In genomic region chr4:43426487-43426886, GRCm38 (mm10) we compare ENCODE assay signal across 30 mouse cellular contexts. TPM values are rescaled to one million over a fixed set of nuclear protein-coding genes. Genes with fewer than 3 reads are reported as not detected.
DNase-seq lines count a peak whose midpoint lies in the region; ATAC-seq and TF ChIP-seq lines count a peak whose summit lies in the region.
"Had no signal": no experiment of that assay in that cellular context is flagged by ENCODE, and none has a peak within 500 bp of the region (broad histone marks: within the 10 kb centered on the region; RNA-seq: fewer than 3 reads in every experiment).

No protein-coding gene starts in this region.

- no peak overlapping the region for H3K4me2 ChIP-seq in hindbrain, postnatal 0 days (ENCODE audit: low read depth, low read length)
- H3K4me2 ChIP-seq in hindbrain, embryonic 16.5 days (ENCODE audit: low read length) = no peak overlapping the region
- no peak overlapping the region for H3K4me2 ChIP-seq in midbrain, embryonic 13.5 days (replicated peaks)
- H3K4me2 ChIP-seq in midbrain, embryonic 14.5 days (ENCODE audit: low read length) = no peak overlapping the region
- no peak overlapping the region for H3K4me2 ChIP-seq in neural tube, embryonic 13.5 days
- H3K4me2 ChIP-seq: hindbrain, embryonic 12.5 days; hindbrain, embryonic 15.5 days had no signal

- no peak for TF ChIP-seq CTCF in hindbrain, postnatal 0 days (IDR thresholded peaks at IDR 0.05; ENCODE audit: low read depth)

- DNase-seq in embryo, embryonic 9.5 days (ENCODE audit: extremely low spot score) = peak; percentile 15
- DNase-seq in embryo, embryonic 11 days = no peak
- no peak for DNase-seq in hindbrain, postnatal 0 days (ENCODE audit: low spot score)
- no peak for DNase-seq in midbrain, embryonic 14.5 days
- DNase-seq in neural tube, embryonic 10.5 days (ENCODE audit: extremely low spot score, low spot score) = no peak
- DNase-seq: adrenal gland, postnatal 36 days; cerebellum, adult 18-20 months; cerebellum, adult 9-10 months; gastrocnemius, postnatal 14 days had no signal

- no peak overlapping the region for H3K27ac ChIP-seq in hindbrain, postnatal 0 days
- no peak overlapping the region for H3K27ac ChIP-seq in hindbrain, embryonic 16.5 days (ENCODE audit: low read depth, low read length)
- no peak overlapping the region for H3K27ac ChIP-seq in midbrain, embryonic 13.5 days
- H3K27ac ChIP-seq in midbrain, embryonic 14.5 days (replicated peaks; ENCODE audit: low read depth, low read length) = no peak overlapping the region
- H3K27ac ChIP-seq in neural tube, embryonic 13.5 days (replicated peaks) = no peak overlapping the region
- H3K27ac ChIP-seq: embryonic facial prominence, embryonic 10.5 days; embryonic facial prominence, embryonic 13.5 days; forebrain, embryonic 13.5 days; hindbrain, embryonic 12.5 days; hindbrain, embryonic 15.5 days had no signal

- H3K4me1 ChIP-seq in hindbrain, postnatal 0 days (ENCODE audit: insufficient read depth, low read length) = no peaks in the 10 kb centered on the region
- peaks cover 6% of the 10 kb centered on the region for H3K4me1 ChIP-seq in hindbrain, embryonic 16.5 days (ENCODE audit: control insufficient read depth, insufficient read depth, low read depth, low read length)
- peaks cover 30% of the 10 kb centered on the region for H3K4me1 ChIP-seq in midbrain, embryonic 13.5 days (replicated peaks)
- H3K4me1 ChIP-seq in midbrain, embryonic 14.5 days (ENCODE audit: control insufficient read depth, insufficient read depth, low read length) = 0 out of 2 replicates have a peak, but pooled peaks cover 8% of the 10 kb centered on the region
- H3K4me1 ChIP-seq in neural tube, embryonic 13.5 days (replicated peaks) = peaks cover 40% of the 10 kb centered on the region

- WGBS in hindbrain, postnatal 0 days = 57% methylated on average over 10 of the region's 10 CpGs
- WGBS in hindbrain, embryonic 16.5 days = 47% methylated on average over 10 of the region's 10 CpGs
- 43% methylated on average over 10 of the region's 10 CpGs for whole genome bisulfite sequencing in midbrain, embryonic 13.5 days
- WGBS in midbrain, embryonic 14.5 days = 47% methylated on average over 10 of the region's 10 CpGs
- 48% methylated on average over 10 of the region's 10 CpGs for WGBS in neural tube, embryonic 13.5 days

- no peaks in the 10 kb centered on the region for H3K27me3 ChIP-seq in hindbrain, postnatal 0 days (ENCODE audit: insufficient read depth, low read length)
- H3K27me3 ChIP-seq in hindbrain, embryonic 16.5 days (replicated peaks; ENCODE audit: control insufficient read depth, insufficient read depth, low read length) = 0 out of 2 replicates have a peak, but pooled peaks cover 3% of the 10 kb centered on the region
- peaks cover 55% of the 10 kb centered on the region for H3K27me3 ChIP-seq in midbrain, embryonic 13.5 days
- peaks cover 36% of the 10 kb centered on the region; the same call in 1 of the 2 replicates for H3K27me3 ChIP-seq in midbrain, embryonic 14.5 days (ENCODE audit: control insufficient read depth, insufficient read depth, low read length)
- peaks cover 59% of the 10 kb centered on the region for H3K27me3 ChIP-seq in neural tube, embryonic 13.5 days
- H3K27me3 ChIP-seq: Patski had no signal

- H3K36me3 ChIP-seq in hindbrain, postnatal 0 days (ENCODE audit: insufficient read depth, low read length) = peaks cover 58% of the 10 kb centered on the region
- peaks cover 50% of the 10 kb centered on the region for H3K36me3 ChIP-seq in hindbrain, embryonic 16.5 days (ENCODE audit: control insufficient read depth, insufficient read depth, low read length)
- H3K36me3 ChIP-seq in midbrain, embryonic 13.5 days = peaks cover 60% of the 10 kb centered on the region
- H3K36me3 ChIP-seq in midbrain, embryonic 14.5 days (ENCODE audit: control insufficient read depth, insufficient read depth, low read length) = peaks cover 65% of the 10 kb centered on the region
- peaks cover 59% of the 10 kb centered on the region for H3K36me3 ChIP-seq in neural tube, embryonic 13.5 days
- H3K36me3 ChIP-seq: G1E had no signal

- no peaks in the 10 kb centered on the region for H3K9me3 ChIP-seq in hindbrain, postnatal 0 days (ENCODE audit: low read length)
- H3K9me3 ChIP-seq in hindbrain, embryonic 16.5 days (ENCODE audit: control insufficient read depth, low read length) = no peaks in the 10 kb centered on the region
- no peaks in the 10 kb centered on the region for H3K9me3 ChIP-seq in midbrain, embryonic 13.5 days
- no peaks in the 10 kb centered on the region for H3K9me3 ChIP-seq in midbrain, embryonic 14.5 days (ENCODE audit: control insufficient read depth, low read length)
- no peaks in the 10 kb centered on the region for H3K9me3 ChIP-seq in neural tube, embryonic 13.5 days
- H3K9me3 ChIP-seq: embryonic facial prominence, embryonic 10.5 days; embryonic facial prominence, embryonic 13.5 days; forebrain, embryonic 10.5 days; forebrain, embryonic 13.5 days; hindbrain, embryonic 12.5 days; hindbrain, embryonic 15.5 days had no signal

- ATAC-seq in hindbrain, postnatal 0 days = no peak
- no peak for ATAC-seq in hindbrain, embryonic 16.5 days
- ATAC-seq in midbrain, embryonic 13.5 days = 0 out of 2 replicates have a peak, but pooled peaks have one; percentile 13
- no peak for ATAC-seq in midbrain, embryonic 14.5 days (ENCODE audit: low FRiP score, low TSS enrichment)
- no peak for ATAC-seq in neural tube, embryonic 13.5 days (ENCODE audit: low read depth)
- ATAC-seq: forebrain, embryonic 13.5 days; inflammation-experienced regulatory T-cells, adult 6 months; Patski had no signal

- no peak overlapping the region for H3K4me3 ChIP-seq in hindbrain, postnatal 0 days (ENCODE audit: low read length)
- no peak overlapping the region for H3K4me3 ChIP-seq in hindbrain, embryonic 16.5 days (ENCODE audit: low read length)
- H3K4me3 ChIP-seq in midbrain, embryonic 13.5 days (replicated peaks) = no peak overlapping the region
- no peak overlapping the region for H3K4me3 ChIP-seq in midbrain, embryonic 14.5 days (replicated peaks; ENCODE audit: low read depth, low read length)
- H3K4me3 ChIP-seq in neural tube, embryonic 13.5 days = no peak overlapping the region
- H3K4me3 ChIP-seq: forebrain, embryonic 13.5 days; hindbrain, embryonic 12.5 days; hindbrain, embryonic 15.5 days had no signal

- H3K9ac ChIP-seq in hindbrain, postnatal 0 days (replicated peaks; ENCODE audit: low read length) = 0 out of 2 replicates have a peak overlapping the region, but pooled peaks have one; percentile 13
- no peak overlapping the region for H3K9ac ChIP-seq in hindbrain, embryonic 16.5 days (ENCODE audit: low read depth, low read length)
- peak overlapping the region; percentile 19; the same call in 1 of the 2 replicates for H3K9ac ChIP-seq in midbrain, embryonic 13.5 days (replicated peaks)
- H3K9ac ChIP-seq in midbrain, embryonic 14.5 days (replicated peaks; ENCODE audit: low read length) = no peak overlapping the region
- H3K9ac ChIP-seq in neural tube, embryonic 13.5 days = peak overlapping the region; percentile 34; the same call in 1 of the 2 replicates
- H3K9ac ChIP-seq: forebrain, embryonic 13.5 days; hindbrain, embryonic 12.5 days; hindbrain, embryonic 15.5 days had no signal

RNA-seq across cellular contexts. Expression of gene Fam166b, which starts 2.4 kb away (rescaled TPM):
- total RNA-seq in hindbrain, postnatal 0 days (2014; rRNA removed) = 0.61 and 1.4 TPM in 2 replicates
- 1.6 TPM in 2 replicates for polyA plus RNA-seq in hindbrain, postnatal 0 days (2015; fragmentation: Nextera tagmentation; extraction: Ambion mirVana)
- 1.1 and 1.4 TPM in 2 replicates for polyA plus RNA-seq in hindbrain, embryonic 16.5 days (2015; fragmentation: Nextera tagmentation; extraction: Ambion mirVana)
- polyA plus RNA-seq in midbrain, embryonic 13.5 days (2015; fragmentation: Nextera tagmentation; extraction: Ambion mirVana) = 0.30 and 0.83 TPM in 2 replicates
- 0.46 and 0.76 TPM in 2 replicates for polyA plus RNA-seq in midbrain, embryonic 14.5 days (2014; fragmentation: Nextera tagmentation; extraction: Ambion mirVana)
- 0.32 and 0.59 TPM in 2 replicates for polyA plus RNA-seq in neural tube, embryonic 13.5 days (2015; fragmentation: Nextera tagmentation; extraction: Ambion mirVana)
- total RNA-seq: adrenal gland, adult 18-20 months; gastrocnemius, adult 18-20 months; gastrocnemius, postnatal 14 days; heart, adult 8-10 months; heart, postnatal 25 days; hematopoietic stem cell, adult 5-6 weeks had no signal
- polyA plus RNA-seq: embryonic facial prominence, embryonic 10.5 days; G1E; heart, embryonic 14.5 days; inflammation-experienced regulatory T-cells, adult 6 months had no signal

RNA-seq across cellular contexts. Expression of gene Tesk1, which starts 15.3 kb away (rescaled TPM):
- total RNA-seq in hindbrain, postnatal 0 days (2014; rRNA removed) = 157 and 171 TPM in 2 replicates
- 16.2 and 17.8 TPM in 2 replicates for polyA plus RNA-seq in hindbrain, postnatal 0 days (2015; fragmentation: Nextera tagmentation; extraction: Ambion mirVana)
- 8.9 and 9.2 TPM in 2 replicates for polyA plus RNA-seq in hindbrain, embryonic 16.5 days (2015; fragmentation: Nextera tagmentation; extraction: Ambion mirVana)
- polyA plus RNA-seq in midbrain, embryonic 13.5 days (2015; fragmentation: Nextera tagmentation; extraction: Ambion mirVana) = 6.1 and 8.4 TPM in 2 replicates
- 20.9 and 21.2 TPM in 2 replicates for polyA plus RNA-seq in midbrain, embryonic 14.5 days (2014; fragmentation: Nextera tagmentation; extraction: Ambion mirVana)
- polyA plus RNA-seq in neural tube, embryonic 13.5 days (2015; fragmentation: Nextera tagmentation; extraction: Ambion mirVana) = 10.8 and 14.4 TPM in 2 replicates

RNA-seq across cellular contexts. Expression of gene Cd72, which starts 27.9 kb away (rescaled TPM):
- not detected in 2 replicates for total RNA-seq in hindbrain, postnatal 0 days (2014; rRNA removed)
- polyA plus RNA-seq in hindbrain, postnatal 0 days (2015; fragmentation: Nextera tagmentation; extraction: Ambion mirVana) = 4.4 and 4.7 TPM in 2 replicates
- polyA plus RNA-seq in hindbrain, embryonic 16.5 days (2015; fragmentation: Nextera tagmentation; extraction: Ambion mirVana) = 5.1 and 5.3 TPM in 2 replicates
- 4.1 and 4.7 TPM in 2 replicates for polyA plus RNA-seq in midbrain, embryonic 13.5 days (2015; fragmentation: Nextera tagmentation; extraction: Ambion mirVana)
- polyA plus RNA-seq in midbrain, embryonic 14.5 days (2014; fragmentation: Nextera tagmentation; extraction: Ambion mirVana) = 7.9 and 12.9 TPM in 2 replicates
- 2.8 and 3.7 TPM in 2 replicates for polyA plus RNA-seq in neural tube, embryonic 13.5 days (2015; fragmentation: Nextera tagmentation; extraction: Ambion mirVana)
- total RNA-seq: gastrocnemius, postnatal 14 days had no signal

RNA-seq across cellular contexts. Expression of gene Rusc2, which starts 44.7 kb away (rescaled TPM):
- 151 and 189 TPM in 2 replicates for total RNA-seq in hindbrain, postnatal 0 days (2014; rRNA removed)
- polyA plus RNA-seq in hindbrain, postnatal 0 days (2015; fragmentation: Nextera tagmentation; extraction: Ambion mirVana) = 51.3 and 63.8 TPM in 2 replicates
- 70.8 and 86.8 TPM in 2 replicates for polyA plus RNA-seq in hindbrain, embryonic 16.5 days (2015; fragmentation: Nextera tagmentation; extraction: Ambion mirVana)
- polyA plus RNA-seq in midbrain, embryonic 13.5 days (2015; fragmentation: Nextera tagmentation; extraction: Ambion mirVana) = 68.8 and 75.4 TPM in 2 replicates
- 68.1 and 106 TPM in 2 replicates for polyA plus RNA-seq in midbrain, embryonic 14.5 days (2014; fragmentation: Nextera tagmentation; extraction: Ambion mirVana)
- polyA plus RNA-seq in neural tube, embryonic 13.5 days (2015; fragmentation: Nextera tagmentation; extraction: Ambion mirVana) = 74.5 and 79.3 TPM in 2 replicates
- polyA plus RNA-seq: inflammation-experienced regulatory T-cells, adult 6 months had no signal

RNA-seq across cellular contexts. Expression of gene Sit1, which starts 57.0 kb away (rescaled TPM):
- 0.90 TPM in 1 of 2 replicates, not detected in the other for total RNA-seq in hindbrain, postnatal 0 days (2014; rRNA removed)
- polyA plus RNA-seq in hindbrain, postnatal 0 days (2015; fragmentation: Nextera tagmentation; extraction: Ambion mirVana) = not detected in 2 replicates
- polyA plus RNA-seq in hindbrain, embryonic 16.5 days (2015; fragmentation: Nextera tagmentation; extraction: Ambion mirVana) = not detected in 2 replicates
- not detected in 2 replicates for polyA plus RNA-seq in midbrain, embryonic 13.5 days (2015; fragmentation: Nextera tagmentation; extraction: Ambion mirVana)
- polyA plus RNA-seq in midbrain, embryonic 14.5 days (2014; fragmentation: Nextera tagmentation; extraction: Ambion mirVana) = not detected in 2 replicates
- not detected in 2 replicates for polyA plus RNA-seq in neural tube, embryonic 13.5 days (2015; fragmentation: Nextera tagmentation; extraction: Ambion mirVana)
- total RNA-seq: adrenal gland, postnatal 36 days; G1E; gastrocnemius, adult 18-20 months; gastrocnemius, postnatal 14 days; heart, adult 8-10 months; heart, postnatal 25 days; hematopoietic stem cell, adult 5-6 weeks had no signal
- polyA plus RNA-seq: embryonic facial prominence, embryonic 10.5 days; embryonic facial prominence, embryonic 13.5 days; forebrain, embryonic 10.5 days; forebrain, embryonic 13.5 days; forebrain, embryonic 16.5 days; G1E; heart, embryonic 11.5 days; heart, embryonic 14.5 days; heart, postnatal 0 days; hindbrain, embryonic 12.5 days; hindbrain, embryonic 15.5 days; Patski had no signal

Comparison
In these comparisons a context has a peak if more than half of its experiments do, and no peak if none do; other contexts are left out.
1. H3K9ac ChIP-seq: peak in hindbrain, postnatal 0 days (single experiment), midbrain, embryonic 13.5 days (single experiment) and neural tube, embryonic 13.5 days (single experiment); none in hindbrain, embryonic 16.5 days (single experiment) and midbrain, embryonic 14.5 days (single experiment).